Mouse (Mus musculus) layer of hippocampus, adult 2 months (tissue): ENCODE data around the gene Sec14l1. TPM values are rescaled to one million over a fixed set of nuclear protein-coding genes. Genes with fewer than 3 reads are reported as not detected.
"Not testable (repeated sequence)": the region's sequence is repeated elsewhere in the genome, so short reads cannot be mapped to it uniquely, and the experiment has no call there.

ENCODE experiments used
- DNase-seq, 2 experiments: peaks; one replicate each; pipeline ENCODE4 v3.0.0; 2022; ENCODE audit warnings: low spot score in 2 of 2
- H3K27ac ChIP-seq: fragments of 200-600 bp; 2 replicates; pipeline ENCODE4 v1.8.1; 2022
- H3K4me3 ChIP-seq: fragments of 200-600 bp; 2 replicates; pipeline ENCODE4 v1.8.1; 2022; ENCODE audit warnings: mild to moderate bottlenecking
- CTCF ChIP-seq: fragments of 200-600 bp; conservative IDR thresholded peaks from 2 replicates; pipeline ENCODE4 v1.8.1; 2022; ENCODE audit warnings: antibody characterized with exemption, mild to moderate bottlenecking, moderate library complexity
- total RNA-seq, 2 experiments: library from RNA; stranded (reverse); gene quantifications; 2 replicates each; pipeline ENCODE4 v1.2.3; 2021

Sec14l1 gene
- total RNA-seq, 2 experiments from 2014 or later = 226 to 239 TPM

DNA sequence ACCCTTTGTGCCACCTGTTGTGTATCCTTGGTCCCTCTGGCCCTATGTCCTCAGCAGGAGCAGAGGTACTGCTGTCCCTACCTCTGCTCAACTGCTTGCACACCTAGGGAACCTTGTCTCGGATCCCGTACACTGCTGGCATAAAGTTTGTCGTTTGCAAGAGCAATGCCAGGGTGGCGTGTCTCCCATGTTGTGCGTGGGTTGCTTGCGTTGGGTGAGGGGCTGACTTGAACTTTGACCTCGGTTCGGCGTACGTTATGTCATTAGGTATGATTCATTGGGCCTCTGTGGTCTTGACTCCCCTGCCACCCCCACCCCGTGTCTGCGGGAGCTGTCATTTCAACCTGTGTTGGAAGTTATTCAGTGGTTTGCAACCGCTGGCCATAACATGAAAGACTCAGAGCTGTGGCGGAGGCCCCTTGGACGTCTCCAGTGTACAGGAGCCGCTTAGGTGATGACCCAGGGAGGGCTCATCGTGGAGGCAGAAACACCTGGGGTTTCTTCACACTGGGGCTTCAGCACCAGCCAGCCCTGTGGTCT is 35.2 kb upstream of the Sec14l1 start:
- TF ChIP-seq CTCF = no peak
- Histone ChIP-seq H3K4me3 (no peak overlapping the region), H3K27ac (peak overlapping the region; percentile 88; the same call in 1 of the 2 replicates)
- no peak for DNase-seq

DNA sequence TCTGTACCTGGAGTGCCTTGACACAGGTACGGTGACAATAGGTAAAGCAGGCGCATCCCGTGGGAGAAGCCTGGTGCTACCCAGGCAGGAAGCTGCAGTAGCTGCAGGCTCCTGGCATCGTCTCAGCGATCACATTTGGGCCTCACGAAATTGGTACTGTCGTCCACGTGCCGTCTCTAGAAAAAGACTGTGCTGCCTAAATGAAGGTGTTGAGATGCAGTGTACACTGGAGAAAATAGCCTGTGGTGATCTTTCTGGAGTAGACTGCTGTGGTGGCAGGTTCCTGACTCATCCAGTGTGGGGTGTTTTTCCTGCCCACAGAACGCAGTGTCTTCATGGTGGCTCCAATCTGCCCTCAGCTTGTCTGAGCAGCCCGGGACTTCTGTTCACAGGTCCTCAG is 34.8 kb upstream of the Sec14l1 start:
- no peak for TF ChIP-seq CTCF
- Histone ChIP-seq H3K4me3 (no peak overlapping the region), H3K27ac (peak overlapping the region; percentile 88)
- no peak for DNase-seq

DNA sequence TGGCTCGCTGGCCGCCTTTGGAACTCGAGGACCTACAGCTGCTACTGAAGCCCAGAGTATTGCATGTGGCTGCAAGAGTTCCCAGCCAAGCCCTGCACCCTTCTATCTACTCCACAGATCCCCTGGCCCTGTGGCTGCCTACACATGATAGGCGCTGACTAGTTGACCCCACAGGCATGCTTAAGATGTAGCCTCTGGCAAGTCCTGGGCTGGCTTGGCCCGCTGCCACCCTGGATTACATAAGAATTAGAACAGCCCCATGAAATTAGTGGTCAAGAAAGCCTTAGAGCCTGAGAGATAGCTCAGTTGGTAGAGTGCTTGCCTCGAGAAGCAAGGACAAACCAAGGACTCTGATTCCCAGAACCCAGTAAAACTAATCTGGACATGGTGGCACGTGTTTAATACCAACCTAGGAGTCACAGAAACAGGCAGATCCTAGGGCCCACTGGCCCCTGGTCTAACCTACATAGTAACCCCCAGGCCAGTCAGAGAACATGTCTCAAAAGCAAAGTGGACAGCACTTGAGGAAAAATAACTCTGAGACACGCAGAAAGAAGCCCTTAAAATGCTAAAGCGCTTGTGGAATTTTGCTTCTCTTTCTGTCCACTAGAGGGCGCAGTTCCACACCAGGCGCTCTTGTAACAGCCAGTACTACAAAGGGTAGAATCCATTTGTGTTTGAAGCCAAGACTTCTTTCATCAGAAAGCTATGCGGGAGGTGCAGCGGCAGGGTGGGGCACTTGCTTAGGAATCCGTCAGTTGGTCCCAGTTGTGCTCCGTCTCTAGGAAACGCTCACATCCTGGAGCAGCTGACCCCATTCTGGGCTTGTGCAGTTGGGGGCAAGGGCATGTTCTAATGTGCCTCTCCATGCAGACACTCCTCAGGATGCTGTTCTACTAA is 33.6 kb upstream of the Sec14l1 start:
- Histone ChIP-seq H3K4me3 (no peak overlapping the region; the same call in 1 of the 2 replicates), H3K27ac (peak overlapping the region; percentile 88)
- TF ChIP-seq CTCF = peak; percentile 98
- DNase-seq = peak; percentile 79 to 82

DNA sequence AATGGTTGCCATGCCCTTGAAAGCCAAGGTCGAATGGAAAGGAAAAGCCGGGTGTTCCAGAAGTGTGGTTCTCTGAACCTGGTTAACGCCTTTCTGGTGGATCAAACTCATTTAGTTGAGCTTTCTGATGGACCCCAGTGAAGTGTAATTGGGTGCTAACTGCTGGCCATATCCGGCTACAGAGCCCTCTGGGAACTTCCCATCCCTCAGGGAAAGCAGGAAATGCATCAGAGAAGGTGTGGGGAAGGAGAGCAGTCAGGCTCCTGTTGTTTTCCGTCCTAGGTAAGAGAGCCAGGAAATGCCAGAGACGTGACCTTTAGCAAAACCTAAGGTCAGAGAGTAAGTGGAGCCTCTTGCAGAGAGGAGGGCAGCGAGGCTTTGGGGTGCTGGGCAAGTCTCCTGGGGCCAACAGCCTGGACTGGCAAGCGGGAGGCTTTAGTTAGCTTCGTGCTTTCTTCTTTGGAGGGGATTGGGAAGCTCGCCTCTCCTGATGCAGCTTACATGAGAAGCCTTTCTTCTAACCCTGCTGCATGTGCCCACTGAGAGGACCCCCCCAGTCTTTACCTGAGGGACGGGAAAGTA is 32.5 kb upstream of the Sec14l1 start:
- no peak for DNase-seq
- no peak for TF ChIP-seq CTCF
- Histone ChIP-seq H3K4me3 (no peak overlapping the region), H3K27ac (peak overlapping the region; percentile 88)

DNA sequence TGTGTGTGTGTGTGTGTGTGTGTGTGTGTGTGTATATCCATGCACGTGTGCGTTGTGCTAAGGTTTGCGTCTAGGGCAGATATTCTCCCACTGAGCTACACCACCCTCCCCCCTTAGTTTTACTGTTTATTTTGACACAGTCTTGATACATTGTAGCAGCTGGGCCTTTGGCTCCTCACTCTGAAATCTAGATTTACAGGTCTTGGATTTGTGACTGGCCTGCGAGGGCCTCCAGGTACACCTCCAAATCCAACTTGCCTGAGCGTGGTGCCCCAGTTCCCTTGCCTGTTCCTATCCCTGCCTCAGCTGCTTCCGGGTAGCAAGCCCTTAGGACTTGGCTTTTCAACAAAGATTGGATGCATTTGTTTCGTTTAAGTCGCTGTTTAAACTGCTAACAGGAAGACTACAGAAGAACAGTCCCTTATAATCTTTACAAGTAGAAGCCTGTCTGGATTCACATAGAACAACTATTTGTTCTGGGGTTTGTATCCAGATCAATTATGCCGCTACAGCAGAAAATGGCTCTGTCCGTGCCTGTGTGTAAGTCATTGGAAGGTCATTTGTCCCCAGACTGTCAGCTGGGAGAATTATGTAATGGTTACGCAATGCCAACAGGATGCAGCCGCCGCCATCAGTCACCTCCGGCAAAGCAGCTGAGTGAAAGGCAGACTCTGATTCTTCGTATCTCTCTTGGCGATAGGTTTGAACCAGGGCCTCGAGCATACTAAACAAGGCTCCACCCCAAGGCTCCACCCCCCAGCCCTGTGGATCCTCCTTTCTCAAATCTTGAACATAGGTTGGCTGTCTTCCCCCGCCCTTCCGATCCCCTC is 31.7 kb upstream of the Sec14l1 start:
- DNase-seq = no peak
- TF ChIP-seq CTCF = no peak
- Histone ChIP-seq H3K4me3 (no peak overlapping the region), H3K27ac (peak overlapping the region; percentile 44; the same call in 1 of the 2 replicates)

DNA sequence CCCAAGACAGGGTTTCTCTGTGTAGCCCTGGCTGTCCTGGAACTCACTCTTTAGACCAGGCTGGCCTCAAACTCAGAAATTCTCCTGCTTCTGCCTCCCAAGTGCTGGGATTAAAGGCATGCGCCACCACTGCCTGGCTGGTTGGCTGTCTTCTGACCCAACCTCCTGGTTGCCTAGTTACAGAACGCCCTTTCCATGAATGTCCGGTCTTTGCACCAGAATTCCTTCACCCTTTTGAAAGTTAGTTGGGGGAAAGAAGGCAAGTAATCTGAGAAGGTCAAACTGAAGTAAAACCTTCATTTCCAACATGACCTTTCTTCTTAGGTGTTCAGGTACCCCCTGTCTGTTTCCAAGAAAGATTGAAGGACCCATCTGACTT is 31.1 kb upstream of the Sec14l1 start:
- H3K27ac ChIP-seq, H3K4me3 ChIP-seq, DNase-seq: not testable (repeated sequence)

DNA sequence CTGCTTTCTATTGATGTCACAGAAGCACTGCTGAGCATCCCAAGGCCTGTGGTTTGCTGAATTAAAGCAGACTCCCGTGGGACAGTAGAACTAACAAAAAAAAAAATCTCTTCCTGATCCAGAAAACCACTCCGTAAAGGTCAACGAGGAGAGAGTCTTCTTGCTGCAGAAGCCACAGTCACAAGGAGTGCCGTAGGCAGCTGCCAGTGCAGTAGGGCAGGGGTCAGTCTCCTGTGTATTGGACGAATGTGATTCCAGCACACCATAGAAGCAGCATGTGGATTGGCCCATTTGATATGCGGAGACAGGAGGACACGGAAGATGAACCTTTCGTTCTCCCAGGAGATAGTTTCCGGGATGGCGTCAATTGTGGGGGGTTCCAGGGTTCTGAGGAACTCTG is 28.8 kb upstream of the Sec14l1 start:
- H3K27ac ChIP-seq = no peak overlapping the region; the same call in 1 of the 2 replicates
- DNase-seq = no peak
- no peak overlapping the region for H3K4me3 ChIP-seq
- TF ChIP-seq CTCF = no peak

DNA sequence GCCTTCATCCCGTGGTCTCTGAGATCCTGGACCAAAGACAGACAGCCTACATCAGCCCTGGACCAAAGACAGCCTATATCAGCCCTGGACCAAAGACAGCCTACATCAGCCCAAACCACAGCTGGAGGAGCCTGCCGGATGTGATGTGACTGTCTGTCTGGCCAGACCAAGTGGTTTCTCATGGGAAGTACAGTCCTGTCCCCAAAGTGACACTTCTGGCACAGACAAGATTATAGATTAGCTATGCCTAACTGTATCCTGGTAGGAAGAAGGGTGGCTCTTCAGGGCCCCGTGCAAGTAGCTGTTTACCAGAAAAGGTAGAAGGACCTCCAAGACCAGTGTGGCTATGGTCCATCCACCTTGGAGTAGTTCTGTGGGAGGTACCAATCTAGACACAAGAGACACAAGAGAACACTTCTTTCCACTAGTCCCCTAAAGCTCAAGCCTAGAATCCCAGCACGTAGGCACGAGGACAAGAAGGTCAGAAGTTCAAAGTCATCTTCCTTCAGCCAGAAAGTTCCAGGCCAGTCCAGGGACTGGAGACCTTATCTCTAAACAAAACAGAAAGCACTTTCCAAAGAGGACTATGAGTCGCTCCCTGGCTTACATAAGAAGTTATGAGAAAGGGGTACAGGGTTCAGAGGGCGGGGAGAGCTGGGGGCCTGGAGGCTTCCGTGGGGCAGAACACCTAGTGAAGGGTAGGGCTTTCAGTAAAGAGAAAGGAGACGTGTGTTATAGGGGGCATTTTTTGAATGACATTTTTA is 27.8 kb upstream of the Sec14l1 start:
- no peak for DNase-seq
- Histone ChIP-seq H3K27ac (peak overlapping the region; percentile 44; the same call in 1 of the 2 replicates), H3K4me3 (no peak overlapping the region)
- no peak for TF ChIP-seq CTCF

DNA sequence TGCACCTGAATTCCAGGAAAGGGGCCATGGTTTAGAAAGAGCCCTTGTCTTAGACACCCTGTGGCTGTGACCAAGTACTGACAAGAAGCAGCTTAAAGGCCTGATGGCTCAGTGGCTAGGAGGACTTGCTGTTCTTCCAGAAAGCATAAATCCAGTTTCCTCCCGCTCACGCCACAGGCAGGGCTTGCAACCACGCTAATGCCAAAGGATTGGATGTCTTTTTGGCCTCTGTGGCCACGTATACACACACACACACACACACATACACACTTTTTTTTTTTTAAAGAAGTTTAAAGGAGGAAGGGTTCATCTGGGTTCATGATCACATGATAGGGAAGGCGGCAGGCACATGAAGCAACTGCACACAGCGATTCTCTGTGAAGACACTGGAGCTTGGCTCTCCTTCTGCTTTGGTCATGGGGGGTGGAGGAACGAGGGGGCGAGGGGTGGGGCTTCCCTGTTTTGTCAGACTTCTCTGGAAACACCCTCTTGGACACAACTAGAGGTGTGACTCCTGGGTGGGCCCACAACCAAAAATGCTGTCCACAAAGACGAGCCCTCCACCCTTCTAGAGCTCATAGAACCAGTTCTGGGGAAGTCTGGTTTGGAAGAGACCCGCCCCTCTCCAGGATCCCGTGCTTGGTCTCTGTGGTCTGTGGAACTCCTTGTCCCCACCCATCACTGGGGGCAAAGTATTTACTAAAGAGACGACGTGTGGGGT is 26.5 kb upstream of the Sec14l1 start:
- Histone ChIP-seq H3K27ac (0 out of 2 replicates have a peak overlapping the region, but pooled peaks have one; percentile 44), H3K4me3 (no peak overlapping the region)
- no peak for TF ChIP-seq CTCF
- DNase-seq = no peak

DNA sequence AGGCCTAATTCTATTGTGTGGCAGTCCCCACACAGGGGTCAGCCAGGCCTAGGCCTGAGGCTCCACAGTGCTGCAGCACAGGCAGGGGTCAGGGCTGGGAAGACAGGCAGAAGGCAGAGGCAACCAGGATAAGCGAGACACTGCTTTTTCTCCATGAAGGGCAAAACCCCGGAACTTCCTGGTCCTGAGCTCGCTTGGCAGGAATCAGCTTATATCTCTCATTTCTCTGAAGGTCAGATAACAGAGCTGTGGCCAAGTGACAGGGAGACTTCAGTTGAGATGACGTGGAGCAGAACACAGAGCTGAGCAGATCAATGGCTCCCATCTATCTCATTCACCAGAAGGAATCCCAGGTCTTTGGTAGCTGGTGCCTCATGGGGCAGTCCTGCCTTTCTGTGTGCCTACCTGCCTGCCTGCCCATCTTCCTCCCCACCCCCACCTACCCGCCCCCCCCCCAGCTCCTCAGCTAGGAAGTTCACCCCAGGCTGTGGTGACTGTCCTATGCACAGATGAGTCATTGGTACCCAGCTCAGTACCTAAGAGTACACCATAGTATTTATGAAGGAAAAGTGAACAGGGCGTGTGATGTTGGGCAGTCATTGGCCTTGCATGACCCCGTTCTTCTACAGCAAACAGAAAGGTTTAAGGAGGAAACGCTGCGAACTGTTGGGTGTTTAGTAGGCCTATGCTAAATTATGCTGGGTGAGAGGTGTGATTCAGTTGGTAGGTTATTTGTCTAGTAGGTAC is 25.1 kb upstream of the Sec14l1 start:
- no peak overlapping the region for H3K4me3 ChIP-seq
- no peak for DNase-seq
- no peak for TF ChIP-seq CTCF
- H3K27ac ChIP-seq = no peak overlapping the region

DNA sequence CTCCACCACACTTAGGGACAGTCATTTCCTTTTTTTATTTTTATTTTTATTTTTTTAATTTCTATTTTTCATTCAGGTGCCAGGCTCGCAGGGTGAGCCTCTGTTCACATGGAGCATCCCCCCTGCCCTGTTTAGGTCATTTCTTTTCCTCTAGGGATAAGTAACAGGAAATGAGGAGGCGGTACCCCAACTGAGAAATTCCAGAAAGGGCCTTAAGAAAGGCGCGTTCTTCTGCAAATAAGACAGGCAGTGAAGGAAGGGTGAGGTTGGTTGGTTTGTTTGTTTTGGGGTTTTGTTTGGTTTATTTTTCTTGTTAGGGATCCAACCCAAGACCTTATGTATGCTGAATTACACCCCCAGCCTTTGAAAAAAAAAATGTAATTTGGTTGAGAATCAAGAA is 23.6 kb upstream of the Sec14l1 start:
- no peak for DNase-seq
- H3K4me3 ChIP-seq = no peak overlapping the region
- H3K27ac ChIP-seq = no peak overlapping the region; the same call in 1 of the 2 replicates
- no peak for TF ChIP-seq CTCF
